8 mouse cellular contexts compared by ENCODE assay signal in the genomic region with DNA sequence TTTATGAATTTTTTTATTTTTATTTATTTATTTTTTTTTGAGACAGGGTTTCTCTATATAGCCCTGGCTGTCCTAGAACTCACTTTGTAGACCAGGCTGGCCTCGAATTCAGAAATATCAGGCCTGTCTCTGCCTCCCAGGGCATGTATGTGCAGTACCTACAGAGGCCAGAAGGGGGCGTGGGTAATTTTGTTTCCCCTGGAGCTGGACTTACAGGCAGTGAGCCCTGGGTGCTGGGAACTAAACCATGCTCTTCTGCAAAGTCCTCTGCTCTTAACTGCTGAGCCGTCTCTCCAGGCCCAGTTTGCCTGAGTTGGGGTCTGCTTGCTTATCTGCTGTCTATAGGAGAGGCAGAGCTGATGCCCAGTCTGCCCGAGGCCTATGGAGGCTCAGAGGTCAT. TPM values are rescaled to one million over a fixed set of nuclear protein-coding genes. Genes with fewer than 3 reads are reported as not detected.
DNase-seq lines count a peak whose midpoint lies in the region; TF ChIP-seq lines count a peak whose summit lies in the region.
"Had no signal": no experiment of that assay in that cellular context is flagged by ENCODE, and none has a peak within 500 bp of the region (broad histone marks: within the 10 kb centered on the region; RNA-seq: fewer than 3 reads in every experiment).

No protein-coding gene starts in this region.

- DNase-seq in lung, adult 2 months, result no peak
- no peak for DNase-seq in lung, postnatal 14 days
- peak; percentile 71 for DNase-seq in ES-CJ7 (ENCODE audit: low read depth, low spot score)
- peak; percentile 37 for DNase-seq in c-Kit-positive CD71-positive TER-119-positive erythroid progenitor cells, embryonic 14.5 days (ENCODE audit: low spot score)
- no peak for DNase-seq in adrenal gland, adult (ENCODE audit: inconsistent age in 2 of 2, low spot score in 1 of 2)
- no peak for DNase-seq in retina, postnatal 1 day

- H3K27ac ChIP-seq in testis, adult 2 months (ENCODE audit: control insufficient read depth, insufficient read depth, low read depth, low read length), result no peak overlapping the region

- no peak for TF ChIP-seq POLR2A in lung, adult 2 months (IDR thresholded peaks at IDR 0.05; ENCODE audit: borderline replicate concordance, extremely low read depth, low read depth, low read length)
- TF ChIP-seq POLR2A in testis, adult 2 months (IDR thresholded peaks at IDR 0.05; ENCODE audit: control insufficient read depth, low read depth, low read length), result no peak

- no peaks in the 10 kb centered on the region for H3K36me3 ChIP-seq in testis, adult 2 months (ENCODE audit: control insufficient read depth, insufficient read depth, low read length)

- 70% methylated on average over 4 of the region's 4 CpGs for WGBS in lung, adult 2 months

- H3K4me1 ChIP-seq in lung, adult 2 months (ENCODE audit: control insufficient read depth, insufficient read depth, low read length), result peaks cover 7% of the 10 kb centered on the region
- peaks cover 18% of the 10 kb centered on the region for H3K4me1 ChIP-seq in testis, adult 2 months (ENCODE audit: control insufficient read depth, insufficient read depth, low read length)

- no peak overlapping the region for H3K4me3 ChIP-seq in lung, adult 2 months (replicated peaks; ENCODE audit: extremely low read depth, low read depth, low read length)
- no peak overlapping the region for H3K4me3 ChIP-seq in testis, adult 2 months (ENCODE audit: control insufficient read depth, low read depth, low read length)
- H3K4me3 ChIP-seq: megakaryocyte, embryonic 14.5 days had no signal

- peak; percentile 34; the same call in 1 of the 2 replicates for TF ChIP-seq CTCF in lung, adult 2 months (IDR thresholded peaks at IDR 0.05; ENCODE audit: insufficient read depth, low read length)
- peak; percentile 71; the same call in 1 of the 2 replicates for TF ChIP-seq CTCF in testis, adult 2 months (IDR thresholded peaks at IDR 0.05; ENCODE audit: control insufficient read depth, insufficient read depth, insufficient replicate concordance, low read depth, low read length)

- no peaks in the 10 kb centered on the region for H3K27me3 ChIP-seq in testis, adult 2 months (ENCODE audit: control insufficient read depth, insufficient read depth, low read length)

RNA-seq across cellular contexts. Expression of a gene that starts 8.3 kb away (rescaled TPM):
- polyA plus RNA-seq in lung, adult 2 months (2012; rRNA removed), result 13.3 and 14.8 TPM in 2 replicates
- polyA plus RNA-seq in testis, adult 2 months (2012; rRNA removed), result 0.14 and 0.28 TPM in 2 replicates

RNA-seq across cellular contexts. Expression of a gene that starts 27.4 kb away (rescaled TPM):
- polyA plus RNA-seq in lung, adult 2 months (2012; rRNA removed), result 31.6 and 31.7 TPM in 2 replicates
- 22.5 and 23.3 TPM in 2 replicates for polyA plus RNA-seq in testis, adult 2 months (2012; rRNA removed)

RNA-seq across cellular contexts. Expression of a gene that starts 30.0 kb away (rescaled TPM):
- polyA plus RNA-seq in lung, adult 2 months (2012; rRNA removed), result 17.2 and 21.8 TPM in 2 replicates
- 126 and 134 TPM in 2 replicates for polyA plus RNA-seq in testis, adult 2 months (2012; rRNA removed)

Comparison
In these comparisons a context has a peak if more than half of its experiments do, and no peak if none do; other contexts are left out.
1. DNase-seq: peak in ES-CJ7 (single experiment) and c-Kit-positive CD71-positive TER-119-positive erythroid progenitor cells, embryonic 14.5 days (single experiment); none in lung, adult 2 months (single experiment), lung, postnatal 14 days (single experiment), adrenal gland, adult (0 of 2) and retina, postnatal 1 day (single experiment).
2. RNA of a gene that starts 8.3 kb away (polyA plus RNA-seq): 13.3 to 14.8 TPM in lung, adult 2 months; 0.14 to 0.28 TPM in testis, adult 2 months; every median in the first group is over 10 times any median in the second.